Mouse (Mus musculus): Measurements from ENCODE around the gene 1700007K13Rik.

DNA sequence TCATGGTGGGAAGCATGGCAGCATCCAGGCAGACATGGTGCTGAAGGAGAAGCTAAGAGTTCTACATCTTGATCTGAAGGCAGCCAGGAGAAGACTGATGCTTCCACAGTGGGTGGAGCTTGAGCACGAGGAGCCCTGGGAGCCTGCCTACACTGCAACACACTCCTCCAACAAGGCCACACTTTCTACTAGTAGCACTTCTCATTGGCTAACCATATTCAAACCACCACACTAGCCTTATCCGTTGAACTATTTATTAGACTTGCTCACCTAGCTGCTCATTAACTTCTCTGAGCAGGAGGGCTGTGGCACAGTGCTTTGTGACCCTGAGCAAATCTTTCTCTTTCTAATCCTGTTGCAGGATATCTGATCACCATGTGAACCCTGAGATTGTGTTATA is 17.7 kb upstream of the 1700007K13Rik start:
- no peak for TF ChIP-seq GATA1 (IDR thresholded peaks at IDR 0.05; ENCODE audit: borderline replicate concordance, low read length)
- TF ChIP-seq FLI1 (IDR thresholded peaks at IDR 0.05; ENCODE audit: low read length), result no peak
